Mouse (Mus musculus): ENCODE results near the gene Arel1. TPM values are rescaled to one million over a fixed set of nuclear protein-coding genes. Genes with fewer than 3 reads are reported as not detected.

The Arel1 gene
- total RNA-seq, 2 experiments from 2014 or later = 99.4 to 107 TPM

Other genes starting within 250 kb of the Arel1 start
- 10 to 100 TPM; 39.0 to 41.4 TPM for gene Npc2, start 197.7 kb downstream of the Arel1 start, total RNA-seq (2021)
- 10 to 100 TPM; 61.5 to 62.6 TPM for gene Isca2, start 197.6 kb downstream of the Arel1 start, total RNA-seq (2021)
- gene Ltbp2, start 94.4 kb downstream of the Arel1 start, total RNA-seq (2021) = 1 to 10 TPM in 1 of 2 experiments, under 1 TPM in 1; 0.74 to 1.3 TPM
- gene Fcf1, start within 50 bp of the Arel1 start, total RNA-seq (2021) = 10 to 100 TPM; 35.4 to 36.6 TPM
- gene Ylpm1, start 25.4 kb upstream of the Arel1 start, total RNA-seq (2021) = 100 to 1,000 TPM; 114 to 128 TPM
- gene Prox2, start 139.9 kb upstream of the Arel1 start, total RNA-seq (2021) = 1 to 10 TPM; 2.1 to 2.4 TPM
- gene Dlst, start 139.9 kb upstream of the Arel1 start, total RNA-seq (2021) = 100 to 1,000 TPM; 169 to 175 TPM
- 10 to 100 TPM; 41.1 to 43.1 TPM for gene Rps6kl1, start 180.4 kb upstream of the Arel1 start, total RNA-seq (2021)
- gene Pgf, start 206.9 kb upstream of the Arel1 start, total RNA-seq (2021) = 1 to 10 TPM; 5.2 to 6.6 TPM
- 10 to 100 TPM; 58.3 to 66.6 TPM for gene Eif2b2, start 248.6 kb upstream of the Arel1 start, total RNA-seq (2021)

All from layer of hippocampus, postnatal 14 days (tissue).